Mouse (Mus musculus) myocyte (in vitro differentiated cells): ENCODE data around the gene Srsf11. TPM values are rescaled to one million over a fixed set of nuclear protein-coding genes. Genes with fewer than 3 reads are reported as not detected.

Experiments used
- H3K27me3 ChIP-seq: one replicate; pipeline ENCODE4 v1.6.1; 2011; ENCODE audit not compliant: control insufficient read depth, insufficient read depth, insufficient read length
- H3K36me3 ChIP-seq: one replicate; pipeline ENCODE4 v1.6.1; 2011; ENCODE audit not compliant: control insufficient read depth, insufficient read depth
- H3K4me2 ChIP-seq: one replicate; pipeline ENCODE4 v1.6.1; 2011; ENCODE audit warnings: low read depth, control low read depth
- H3K4me3 ChIP-seq: one replicate; pipeline ENCODE4 v1.5.1; 2011; ENCODE audit warnings: mild to moderate bottlenecking, control low read depth, moderate library complexity
- H3K79me2 ChIP-seq: one replicate; pipeline ENCODE4 v1.6.1; 2011; ENCODE audit not compliant: control insufficient read depth, insufficient read depth
- H3ac ChIP-seq: one replicate; pipeline ENCODE4 v1.6.1; 2011; ENCODE audit not compliant: control insufficient read depth, insufficient read length
- CEBPB ChIP-seq: IDR thresholded peaks from 2 replicates; pipeline ENCODE4 v1.6.1; 2011; ENCODE audit warnings: mild to moderate bottlenecking, moderate library complexity; ENCODE audit not compliant: poor library complexity, insufficient read depth, severe bottlenecking
- E2F4 ChIP-seq: IDR thresholded peaks from one replicate; pipeline ENCODE4 v1.6.1; 2011; ENCODE audit warnings: mild to moderate bottlenecking, control low read depth, moderate library complexity; ENCODE audit not compliant: insufficient read depth
- MAX ChIP-seq: IDR thresholded peaks from one replicate; pipeline ENCODE4 v1.6.1; 2011; ENCODE audit warnings: low read depth, mild to moderate bottlenecking, control low read depth
- MYOD1 ChIP-seq, 3 experiments: IDR thresholded peaks; one replicate each; pipeline ENCODE4 v1.6.1; 2011; ENCODE audit warnings: control low read depth in 2 of 3, low read depth in 2 of 3, mild to moderate bottlenecking in 2 of 3, moderate library complexity in 1 of 3; ENCODE audit not compliant: insufficient read length in 2 of 3, control insufficient read depth in 1 of 3
- MYOG ChIP-seq, 3 experiments: IDR thresholded peaks; one replicate each; pipeline ENCODE4 v1.6.1; 2011; ENCODE audit warnings: control low read depth in 2 of 3, low read depth in 2 of 3, mild to moderate bottlenecking in 2 of 3; ENCODE audit not compliant: insufficient read length in 2 of 3, control insufficient read depth in 1 of 3, insufficient read depth in 1 of 3
- POLR2A ChIP-seq: IDR thresholded peaks from one replicate; pipeline ENCODE4 v1.6.1; 2011; ENCODE audit warnings: low read depth, mild to moderate bottlenecking, control low read depth, moderate library complexity; ENCODE audit not compliant: insufficient read length
- POLR2AphosphoS2 ChIP-seq: IDR thresholded peaks from one replicate; pipeline ENCODE4 v1.6.1; 2011; ENCODE audit warnings: low read depth, control low read depth; ENCODE audit not compliant: insufficient read length
- REST ChIP-seq: IDR thresholded peaks from one replicate; pipeline ENCODE4 v1.6.1; 2011; ENCODE audit warnings: mild to moderate bottlenecking, control low read depth, moderate library complexity; ENCODE audit not compliant: insufficient read depth, insufficient read length
- SRF ChIP-seq: IDR thresholded peaks from one replicate; pipeline ENCODE4 v1.6.1; 2011; ENCODE audit warnings: low read depth; ENCODE audit not compliant: control insufficient read depth, insufficient read length
- TCF12 ChIP-seq: IDR thresholded peaks from one replicate; pipeline ENCODE4 v1.6.1; 2011; ENCODE audit warnings: mild to moderate bottlenecking, control low read depth; ENCODE audit not compliant: poor library complexity, insufficient read depth, severe bottlenecking
- TCF3 ChIP-seq: IDR thresholded peaks from one replicate; pipeline ENCODE4 v1.6.1; 2011; ENCODE audit warnings: low read depth, control low read depth; ENCODE audit not compliant: insufficient read length
- USF1 ChIP-seq: IDR thresholded peaks from one replicate; pipeline ENCODE4 v1.6.1; 2011; ENCODE audit warnings: low read depth, mild to moderate bottlenecking, control low read depth, moderate library complexity
- polyA plus RNA-seq: library from polyadenylated mRNA; unstranded; fragments of >200 nt; fragmentation: generic; extraction: Trizol; gene quantifications from one replicate; pipeline ENCODE4 v1.2.1, GENCODE M21; 2012; ENCODE audit warnings: missing spikeins

Gene Srsf11
- polyA plus RNA-seq, 1 experiment: 46.2 TPM

DNA sequence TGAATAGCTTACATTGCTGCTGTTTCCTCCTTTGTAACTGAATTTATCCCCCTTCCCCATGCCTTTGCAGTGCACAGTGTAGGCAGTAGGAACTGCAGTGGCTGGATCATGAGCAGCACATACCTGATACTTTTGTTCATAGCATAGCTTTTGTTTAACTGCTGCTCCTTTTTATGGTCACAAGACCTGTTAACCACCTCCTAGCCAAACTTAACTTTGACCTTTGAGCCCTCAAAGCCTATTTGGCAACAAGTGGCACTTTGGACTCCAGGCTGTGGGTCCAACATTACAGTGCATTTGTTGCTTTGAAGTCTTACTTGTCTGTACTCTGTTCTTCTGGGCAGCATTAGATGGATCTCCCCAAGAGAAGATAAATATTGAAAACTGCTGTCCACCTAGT lies 43.1 kb downstream of the Srsf11 start:
- Histone ChIP-seq H3ac (no peak overlapping the region), H3K27me3 (no peaks in the 10 kb centered on the region), H3K79me2 (no peaks in the 10 kb centered on the region), H3K36me3 (peaks cover 10% of the 10 kb centered on the region), H3K4me2 (no peak overlapping the region), H3K4me3 (no peak overlapping the region)
- TF ChIP-seq MYOG (IDR thresholded peaks at IDR 0.05; ENCODE audit: control insufficient read depth in 1 of 3, insufficient read depth in 1 of 3, insufficient read length in 2 of 3, low read depth in 2 of 3) (no peak), TCF3 (no peak), POLR2A (no peak)

DNA sequence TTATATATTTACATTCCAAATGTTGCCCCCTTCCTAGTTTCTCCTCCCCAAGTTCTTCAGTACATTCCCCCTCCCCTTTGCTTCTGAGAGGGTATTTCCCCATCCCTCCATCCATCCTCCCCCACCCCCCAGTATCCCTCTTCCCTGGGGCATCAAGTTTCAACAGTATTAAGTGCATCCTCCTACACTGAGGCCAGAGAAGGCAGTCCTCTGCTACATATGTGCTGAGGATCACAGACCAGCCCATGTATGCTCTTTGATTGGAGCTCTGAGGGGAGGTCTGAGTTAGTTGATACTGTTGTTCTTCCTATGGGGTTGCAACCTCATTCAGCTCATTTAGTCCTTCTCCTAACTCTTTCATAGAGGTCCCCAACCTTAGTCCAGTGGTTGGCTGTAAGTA lies 56.8 kb downstream of the Srsf11 start:
- TF ChIP-seq POLR2AphosphoS2: no peak
- TF ChIP-seq TCF12: no peak
- TF ChIP-seq USF1: no peak
- TF ChIP-seq CEBPB: no peak
- TF ChIP-seq POLR2A: no peak
- TF ChIP-seq MYOG (IDR thresholded peaks at IDR 0.05; ENCODE audit: control insufficient read depth in 1 of 3, insufficient read depth in 1 of 3, insufficient read length in 2 of 3, low read depth in 2 of 3): no peak
- TF ChIP-seq MYOD1 (IDR thresholded peaks at IDR 0.05; ENCODE audit: control insufficient read depth in 1 of 3, insufficient read length in 2 of 3, low read depth in 2 of 3): no peak
- no peak for TF ChIP-seq SRF
- no peak for TF ChIP-seq TCF3
- no peak for TF ChIP-seq E2F4
- TF ChIP-seq MAX: no peak
- TF ChIP-seq REST: no peak
- H3K4me2 ChIP-seq: no peak overlapping the region
- no peak overlapping the region for H3K4me3 ChIP-seq
- H3K79me2 ChIP-seq: no peaks in the 10 kb centered on the region
- no peak overlapping the region for H3ac ChIP-seq
- H3K36me3 ChIP-seq: peaks cover 5% of the 10 kb centered on the region
- H3K27me3 ChIP-seq: no peaks in the 10 kb centered on the region

DNA sequence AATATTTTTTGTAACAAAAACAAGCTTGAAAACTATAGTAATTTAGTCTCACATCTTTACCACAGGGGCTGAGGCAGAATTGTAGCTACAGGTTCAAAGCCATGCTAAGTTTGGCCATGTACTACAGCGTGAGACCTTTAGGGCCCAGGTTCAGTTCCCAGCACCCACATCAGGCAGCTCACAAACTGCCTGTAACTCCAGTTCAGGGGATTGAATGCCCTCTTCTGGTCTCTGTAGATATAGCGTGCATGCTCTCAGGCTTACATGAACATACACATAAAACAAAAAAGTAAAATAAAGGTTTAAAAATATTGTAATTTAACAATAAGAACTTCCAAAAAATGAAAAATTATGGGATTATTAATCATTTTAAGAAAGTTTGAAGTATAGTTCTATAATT lies 63.2 kb downstream of the Srsf11 start:
- Histone ChIP-seq H3K4me3 (no peak overlapping the region), H3K27me3 (no peaks in the 10 kb centered on the region), H3ac (no peak overlapping the region), H3K36me3 (peaks cover 5% of the 10 kb centered on the region), H3K4me2 (no peak overlapping the region), H3K79me2 (peaks cover 20% of the 10 kb centered on the region)
- TF ChIP-seq POLR2AphosphoS2 (no peak), SRF (no peak), REST (no peak), E2F4 (no peak), POLR2A (no peak), MYOG (IDR thresholded peaks at IDR 0.05; ENCODE audit: control insufficient read depth in 1 of 3, insufficient read depth in 1 of 3, insufficient read length in 2 of 3, low read depth in 2 of 3) (no peak), MYOD1 (IDR thresholded peaks at IDR 0.05; ENCODE audit: control insufficient read depth in 1 of 3, insufficient read length in 2 of 3, low read depth in 2 of 3) (no peak), MAX (no peak)

DNA sequence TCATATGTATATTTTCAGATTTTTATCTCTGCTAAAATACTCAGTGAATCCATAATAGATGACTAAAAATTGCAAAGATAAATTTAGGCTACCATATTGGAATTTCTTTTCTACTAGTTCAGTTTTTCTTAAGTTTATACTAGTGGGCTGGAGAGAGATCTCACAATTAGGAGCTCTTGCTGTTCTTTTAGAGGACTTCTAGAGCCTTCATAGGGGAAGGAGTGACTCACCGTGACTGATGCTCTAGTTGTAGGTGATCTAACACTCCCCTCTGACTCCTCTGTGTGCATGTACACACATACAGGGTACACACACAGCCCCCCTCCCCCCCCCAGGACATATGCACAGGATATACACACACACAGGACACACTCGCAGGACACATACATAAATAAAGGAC lies 65.3 kb downstream of the Srsf11 start:
- TF ChIP-seq MYOD1 (IDR thresholded peaks at IDR 0.05; ENCODE audit: control insufficient read depth in 1 of 3, insufficient read length in 2 of 3, low read depth in 2 of 3) (no peak), POLR2A (no peak), MAX (no peak), REST (no peak), E2F4 (no peak), MYOG (IDR thresholded peaks at IDR 0.05; ENCODE audit: control insufficient read depth in 1 of 3, insufficient read depth in 1 of 3, insufficient read length in 2 of 3, low read depth in 2 of 3) (no peak), TCF3 (no peak), USF1 (no peak), POLR2AphosphoS2 (no peak), CEBPB (no peak), TCF12 (no peak), SRF (no peak)
- Histone ChIP-seq H3K4me3 (no peak overlapping the region), H3K4me2 (no peak overlapping the region), H3K79me2 (peaks cover 20% of the 10 kb centered on the region), H3ac (no peak overlapping the region), H3K27me3 (no peaks in the 10 kb centered on the region), H3K36me3 (peaks cover 5% of the 10 kb centered on the region)

Other genes starting within 250 kb of the Srsf11 start
- 66.6 TPM for gene Cth, start 111.6 kb downstream of the Srsf11 start, polyA plus RNA-seq
- gene Ankrd13c, start 89.4 kb downstream of the Srsf11 start, polyA plus RNA-seq: 19.9 TPM
- gene Lrrc40, start within 50 bp of the Srsf11 start, polyA plus RNA-seq: 6.4 TPM